Mouse (Mus musculus) hindbrain, embryonic 15.5 days (tissue): Measurements from ENCODE around the gene Eno3. TPM values are rescaled to one million over a fixed set of nuclear protein-coding genes. Genes with fewer than 3 reads are reported as not detected.

Source experiments
- ATAC-seq: fragments of 200-750 bp; cut with Nextera tagmentation; 2 replicates; pipeline ENCODE4 v1.8.0; 2017; ENCODE audit warnings: low read depth, moderate number of reproducible peaks, moderate TSS enrichment; ENCODE audit not compliant: low FRiP score
- H3K27ac ChIP-seq: fragments of 300-500 bp; sonication (generic); replicated peaks from 2 replicates; pipeline ENCODE4 v1.5.1; 2015; ENCODE audit warnings: mild to moderate bottlenecking, inconsistent platforms
- H3K27me3 ChIP-seq: fragments of 300-500 bp; sonication (generic); 2 replicates; pipeline ENCODE4 v1.6.1; 2015; ENCODE audit warnings: control low read depth, inconsistent platforms
- H3K36me3 ChIP-seq: fragments of 300-500 bp; sonication (generic); 2 replicates; pipeline ENCODE4 v1.6.1; 2015; ENCODE audit warnings: control low read depth, inconsistent platforms
- H3K4me1 ChIP-seq: fragments of 300-500 bp; sonication (generic); replicated peaks from 2 replicates; pipeline ENCODE4 v1.6.1; 2015; ENCODE audit warnings: control low read depth, inconsistent platforms
- H3K4me2 ChIP-seq: fragments of 300-500 bp; sonication (generic); 2 replicates; pipeline ENCODE4 v1.6.1; 2015; ENCODE audit warnings: moderate library complexity, mild to moderate bottlenecking, inconsistent platforms
- H3K4me3 ChIP-seq: fragments of 300-500 bp; sonication (generic); 2 replicates; pipeline ENCODE4 v1.5.1; 2015; ENCODE audit warnings: mild to moderate bottlenecking, inconsistent platforms
- H3K9ac ChIP-seq: fragments of 300-500 bp; sonication (generic); 2 replicates; pipeline ENCODE4 v1.6.1; 2015; ENCODE audit warnings: inconsistent platforms
- H3K9me3 ChIP-seq: fragments of 300-500 bp; sonication (generic); 2 replicates; pipeline ENCODE4 v1.6.1; 2016; ENCODE audit warnings: control low read depth, inconsistent platforms
- WGBS: fragments of 180-500 bp; shearing (Covaris S2); methylation state at CpG from one replicate; pipeline ENCODE4 v1.1.7; 2015; 5-methylcytosine and 5-hydroxymethylcytosine counted together
- polyA plus RNA-seq: library from polyadenylated mRNA; unstranded; fragments of >200 nt; fragmentation: Nextera tagmentation; extraction: Ambion mirVana; gene quantifications from 2 replicates; pipeline ENCODE4 v1.2.1, GENCODE M21; 2015

Eno3 gene
- polyA plus RNA-seq, 1 experiment from 2014 or later = 6.7 TPM

DNA sequence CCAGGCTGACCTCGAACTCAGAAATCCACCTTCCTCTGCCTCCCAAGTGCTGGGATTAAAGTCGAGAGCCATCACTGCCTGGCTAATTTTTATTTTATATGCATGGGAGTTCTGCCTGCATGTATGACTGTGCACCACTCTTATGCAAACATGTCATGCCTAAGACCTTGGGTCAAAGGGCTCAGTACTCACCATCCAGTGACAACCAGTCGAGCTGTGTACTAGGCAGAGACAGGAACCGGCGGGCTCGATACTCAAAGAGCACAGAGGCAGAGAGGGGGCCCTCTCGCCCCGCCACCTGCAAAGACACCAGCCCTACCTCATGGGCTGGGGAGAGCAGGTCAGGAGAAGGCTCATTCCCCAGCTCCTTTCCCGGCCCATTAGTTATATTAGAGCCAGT is 21.1 kb downstream of the Eno3 start:
- Histone ChIP-seq H3K27ac (no peak overlapping the region), H3K4me1 (peaks cover 7% of the 10 kb centered on the region; the same call in 1 of the 2 replicates), H3K36me3 (peaks cover 56% of the 10 kb centered on the region), H3K9ac (no peak overlapping the region), H3K4me3 (no peak overlapping the region), H3K27me3 (no peaks in the 10 kb centered on the region), H3K9me3 (no peaks in the 10 kb centered on the region), H3K4me2 (no peak overlapping the region)
- ATAC-seq = no peak
- WGBS = 83% methylated on average over 9 of the region's 9 CpGs

- H3K4me2 ChIP-seq = no peak overlapping the region
- no peaks in the 10 kb centered on the region for H3K9me3 ChIP-seq
- peaks cover 60% of the 10 kb centered on the region for H3K36me3 ChIP-seq
- no peaks in the 10 kb centered on the region for H3K27me3 ChIP-seq
- H3K4me1 ChIP-seq = peaks cover 7% of the 10 kb centered on the region; the same call in 1 of the 2 replicates
- no peak overlapping the region for H3K4me3 ChIP-seq
- 66% methylated on average over 2 of the region's 2 CpGs for WGBS
- ATAC-seq = no peak
- H3K9ac ChIP-seq = no peak overlapping the region
- no peak overlapping the region for H3K27ac ChIP-seq
Observed at GRCm38 (mm10) chr11:70678576-70678975, 21.6 kb downstream of the Eno3 start.

- H3K9ac ChIP-seq = no peak overlapping the region
- no peak for ATAC-seq
- H3K27ac ChIP-seq = no peak overlapping the region
- H3K4me2 ChIP-seq = no peak overlapping the region
- peaks cover 7% of the 10 kb centered on the region; the same call in 1 of the 2 replicates for H3K4me1 ChIP-seq
- H3K9me3 ChIP-seq = no peaks in the 10 kb centered on the region
- H3K36me3 ChIP-seq = peaks cover 64% of the 10 kb centered on the region
- 95% methylated on average over 8 of the region's 8 CpGs for WGBS
- H3K4me3 ChIP-seq = no peak overlapping the region
- H3K27me3 ChIP-seq = no peaks in the 10 kb centered on the region
Observed at GRCm38 (mm10) chr11:70679361-70679760, 22.4 kb downstream of the Eno3 start.

DNA sequence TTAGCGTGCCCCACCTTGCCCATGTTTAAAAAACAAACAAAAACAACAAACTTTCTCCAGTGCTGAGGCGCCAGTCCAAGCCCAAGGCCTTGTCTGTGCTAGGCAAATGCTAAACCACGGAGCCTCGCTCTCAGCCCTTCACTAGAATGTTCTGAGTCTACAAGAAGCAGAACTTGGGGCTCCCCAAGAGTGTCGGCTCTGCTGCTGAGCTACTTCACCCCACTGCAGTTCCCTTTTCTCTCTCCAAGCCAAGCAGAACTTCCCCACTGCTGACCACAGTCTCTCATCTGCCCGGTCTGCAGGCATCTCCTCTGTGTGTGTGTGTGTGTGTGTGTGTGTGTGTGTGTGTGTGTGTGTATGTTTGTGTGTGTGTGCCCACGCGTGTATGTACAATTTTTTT is 22.9 kb downstream of the Eno3 start:
- Histone ChIP-seq H3K4me2 (no peak overlapping the region), H3K27ac (no peak overlapping the region), H3K4me1 (peaks cover 7% of the 10 kb centered on the region; the same call in 1 of the 2 replicates), H3K9me3 (no peaks in the 10 kb centered on the region), H3K4me3 (no peak overlapping the region), H3K36me3 (peaks cover 63% of the 10 kb centered on the region), H3K9ac (no peak overlapping the region), H3K27me3 (no peaks in the 10 kb centered on the region)
- 95% methylated on average over 8 of the region's 8 CpGs for WGBS
- ATAC-seq = no peak

DNA sequence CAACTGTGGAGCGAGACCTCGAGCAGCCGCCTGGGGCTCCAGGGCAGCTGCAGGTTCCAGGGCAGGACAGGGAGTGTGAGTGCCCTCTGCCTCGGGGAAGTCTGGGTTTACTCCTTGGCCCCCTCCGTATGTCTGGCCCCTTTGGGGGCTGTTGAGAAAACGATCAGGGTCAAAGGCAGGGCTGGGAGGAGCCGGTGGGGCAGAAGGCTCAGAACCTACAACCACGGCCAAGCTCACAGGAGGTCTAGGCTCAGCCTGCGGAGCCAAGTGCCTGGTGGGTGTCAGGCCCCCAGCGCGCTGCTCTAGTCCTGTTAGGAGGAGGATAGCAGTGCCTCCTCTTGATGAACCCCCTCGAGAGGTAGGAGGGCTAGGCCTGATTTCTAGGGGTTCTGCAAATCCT is 24.2 kb downstream of the Eno3 start:
- H3K4me1 ChIP-seq = peaks cover 10% of the 10 kb centered on the region; the same call in 1 of the 2 replicates
- peaks cover 52% of the 10 kb centered on the region for H3K36me3 ChIP-seq

GRCm38 (mm10) chr11:70681897-70682581 is 25.0 kb downstream of the Eno3 start:
- Histone ChIP-seq H3K27me3 (no peaks in the 10 kb centered on the region), H3K4me3 (no peak overlapping the region), H3K4me1 (peaks cover 19% of the 10 kb centered on the region), H3K36me3 (peaks cover 44% of the 10 kb centered on the region), H3K4me2 (no peak overlapping the region), H3K9me3 (no peaks in the 10 kb centered on the region), H3K9ac (no peak overlapping the region), H3K27ac (peak overlapping the region; percentile 35)
- WGBS = 15% methylated on average over 11 of the region's 11 CpGs
- ATAC-seq = peak; percentile 71

More for the DNA sequence above, 24.2 kb downstream of the Eno3 start:
- Histone ChIP-seq H3K27ac (no peak overlapping the region), H3K9me3 (no peaks in the 10 kb centered on the region), H3K9ac (no peak overlapping the region), H3K4me2 (no peak overlapping the region), H3K27me3 (no peaks in the 10 kb centered on the region), H3K4me3 (no peak overlapping the region)
- ATAC-seq = no peak
- 69% methylated on average over 12 of the region's 12 CpGs for WGBS

- ATAC-seq = no peak
- Histone ChIP-seq H3K36me3 (peaks cover 37% of the 10 kb centered on the region), H3K4me2 (no peak overlapping the region), H3K9ac (no peak overlapping the region), H3K4me1 (peaks cover 29% of the 10 kb centered on the region), H3K4me3 (no peak overlapping the region), H3K27ac (no peak overlapping the region), H3K9me3 (no peaks in the 10 kb centered on the region), H3K27me3 (no peaks in the 10 kb centered on the region)
- 95% methylated on average over 5 of the region's 5 CpGs for WGBS
Observed at GRCm38 (mm10) chr11:70683640-70684039, 26.6 kb downstream of the Eno3 start.

- peak overlapping the region; percentile 83 for H3K9ac ChIP-seq
- peak overlapping the region; percentile 94 for H3K4me3 ChIP-seq
- H3K4me1 ChIP-seq = peaks cover 32% of the 10 kb centered on the region
- H3K4me2 ChIP-seq = peak overlapping the region; percentile 91
- peak; percentile 57 for ATAC-seq
- 3% methylated on average over 16 of the region's 16 CpGs for WGBS
- H3K9me3 ChIP-seq = no peaks in the 10 kb centered on the region
- H3K36me3 ChIP-seq = peaks cover 18% of the 10 kb centered on the region
- H3K27ac ChIP-seq = peak overlapping the region; percentile 87
- no peaks in the 10 kb centered on the region for H3K27me3 ChIP-seq
Observed at GRCm38 (mm10) chr11:70686901-70687566, 30.0 kb downstream of the Eno3 start.

GRCm38 (mm10) chr11:70687601-70688199 is 30.7 kb downstream of the Eno3 start, which contains the start of gene Camta2:
Gene Camta2, minus strand, starts transcription at chr11:70688105.
- Histone ChIP-seq H3K27ac (peak within 1 kb of the TSS; percentile 87), H3K4me3 (peak within 1 kb of the TSS; percentile 94), H3K27me3 (no peaks in the 10 kb centered on the region), H3K9me3 (no peaks in the 10 kb centered on the region), H3K4me2 (peak within 1 kb of the TSS; percentile 91), H3K36me3 (peaks cover 15% of the 10 kb centered on the region; the same call in 1 of the 2 replicates), H3K9ac (peak within 1 kb of the TSS; percentile 83), H3K4me1 (peaks cover 27% of the 10 kb centered on the region)
- WGBS = under 1% methylated on average over 54 of the region's 55 CpGs
- ATAC-seq = peak; percentile 83

GRCm38 (mm10) chr11:70688372-70688771 is 31.4 kb downstream of the Eno3 start:
- WGBS = 9% methylated on average over 8 of the region's 8 CpGs

GRCm38 (mm10) chr11:70689578-70689977 is 32.6 kb downstream of the Eno3 start:
- Histone ChIP-seq H3K36me3 (0 out of 2 replicates have a peak, but pooled peaks cover under 1% of the 10 kb centered on the region), H3K27ac (no peak overlapping the region), H3K4me1 (peaks cover 27% of the 10 kb centered on the region), H3K4me3 (no peak overlapping the region), H3K4me2 (no peak overlapping the region), H3K9me3 (no peaks in the 10 kb centered on the region), H3K9ac (no peak overlapping the region), H3K27me3 (no peaks in the 10 kb centered on the region)
- 66% methylated on average over 4 of the region's 4 CpGs for WGBS
- no peak for ATAC-seq

More at GRCm38 (mm10) chr11:70688372-70688771, 31.4 kb downstream of the Eno3 start:
- peaks cover 13% of the 10 kb centered on the region; the same call in 1 of the 2 replicates for H3K36me3 ChIP-seq
- peak overlapping the region; percentile 83 for H3K9ac ChIP-seq
- H3K4me1 ChIP-seq = peaks cover 27% of the 10 kb centered on the region
- H3K4me3 ChIP-seq = peak overlapping the region; percentile 94
- no peaks in the 10 kb centered on the region for H3K27me3 ChIP-seq
- H3K9me3 ChIP-seq = no peaks in the 10 kb centered on the region
- no peak for ATAC-seq
- peak overlapping the region; percentile 91 for H3K4me2 ChIP-seq
- H3K27ac ChIP-seq = peak overlapping the region; percentile 87

DNA sequence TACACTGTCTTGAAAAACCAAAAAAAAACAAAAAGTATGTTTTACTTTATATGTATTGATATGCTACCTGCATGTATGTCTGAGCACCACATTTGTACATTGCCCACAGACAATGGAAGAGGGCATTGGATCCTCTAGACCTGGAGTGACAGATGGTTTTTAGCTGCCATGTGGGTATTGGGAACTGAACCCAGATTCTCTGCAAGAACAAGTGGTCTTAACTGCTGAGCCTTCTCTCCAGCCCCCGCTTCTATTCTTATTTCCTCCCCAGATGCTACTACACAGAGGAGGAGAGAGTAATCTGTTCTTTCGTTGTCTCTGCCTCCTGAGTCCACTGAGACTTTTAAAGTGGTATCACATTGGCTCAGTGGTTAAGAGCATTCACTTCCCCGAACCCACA is 36.5 kb downstream of the Eno3 start:
- Histone ChIP-seq H3K36me3 (no peaks in the 10 kb centered on the region), H3K4me3 (no peak overlapping the region), H3K4me2 (no peak overlapping the region), H3K27ac (no peak overlapping the region), H3K27me3 (no peaks in the 10 kb centered on the region), H3K9me3 (no peaks in the 10 kb centered on the region), H3K9ac (no peak overlapping the region), H3K4me1 (peaks cover 6% of the 10 kb centered on the region)
- ATAC-seq = no peak
- WGBS = 75% methylated on average over 3 of the region's 3 CpGs
